Mouse (Mus musculus) neutrophil, adult 59 days (primary cell): ENCODE results near the gene Xrn1. TPM values are rescaled to one million over a fixed set of nuclear protein-coding genes. Genes with fewer than 3 reads are reported as not detected.

Experiments used
- total RNA-seq, 2 experiments: library from RNA; stranded (reverse); gene quantifications; 1 replicate in 1 of 2; 2 replicates in 1 of 2; pipeline ENCODE4 v1.2.4; 2023

Gene Xrn1
- 10 to 100 TPM; 23.8 to 25.8 TPM for total RNA-seq

DNA sequence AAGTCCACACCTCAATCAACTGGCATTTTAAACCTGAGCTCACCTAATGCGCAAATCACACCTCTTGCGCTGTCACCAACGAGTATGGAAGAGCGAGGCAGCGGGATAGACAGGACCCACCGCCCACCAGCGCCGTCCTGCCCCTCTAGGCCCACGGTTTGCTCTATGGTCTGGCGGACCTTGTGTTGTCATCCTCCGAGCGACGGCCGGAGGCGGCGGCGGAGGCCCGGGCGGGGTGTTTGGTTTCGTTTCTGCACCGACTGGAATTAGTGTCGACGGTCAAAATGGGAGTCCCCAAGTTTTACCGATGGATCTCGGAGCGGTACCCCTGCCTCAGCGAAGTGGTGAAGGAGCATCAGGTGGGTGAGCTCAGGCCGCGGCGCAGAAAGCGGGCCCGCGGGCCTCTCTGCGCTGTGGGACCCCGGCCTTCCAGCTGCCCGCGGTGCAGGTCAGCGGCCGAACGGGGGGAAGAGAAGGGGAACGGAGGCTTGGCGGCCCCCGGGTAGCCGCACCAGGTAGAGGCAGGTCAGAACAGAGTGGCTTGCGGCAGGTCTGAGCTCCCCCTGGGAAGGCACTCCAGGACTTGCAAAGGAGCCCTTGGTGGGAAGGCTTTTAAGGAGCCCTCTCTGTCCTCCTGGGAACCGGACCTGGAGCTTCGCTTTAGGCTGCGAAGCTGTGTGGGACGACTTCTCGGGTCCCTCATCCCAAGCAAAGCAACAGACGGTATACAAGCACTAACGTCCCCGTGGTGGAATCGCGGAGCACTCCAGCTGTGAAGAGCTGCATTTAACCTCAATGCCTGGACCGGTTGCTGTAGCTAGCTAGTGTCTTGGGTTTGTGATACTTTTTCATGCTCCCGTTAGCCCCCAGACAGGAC is at the start of gene Xrn1:
Gene Xrn1 (plus strand): TSS at position 176 of the 877 bp plus-strand sequence.

Other genes with a start within 250 kb of the Xrn1 start
- under 1 TPM in 1 of 2 experiments, not detected in 1; 0.40 TPM for gene Trpc1, start 204.4 kb upstream of the Xrn1 start, total RNA-seq
- 1 to 10 TPM in 1 of 2 experiments, under 1 TPM in 1; 0.33 to 1.2 TPM for gene Pls1, start 109.4 kb upstream of the Xrn1 start, total RNA-seq
- 10 to 100 TPM in 1 of 2 experiments, 1 to 10 TPM in 1; 8.7 to 10.2 TPM for gene Atr, start 97.2 kb upstream of the Xrn1 start, total RNA-seq
- 10 to 100 TPM; 12.5 to 15.2 TPM for gene Gk5, start 164.6 kb downstream of the Xrn1 start, total RNA-seq
- gene Tfdp2, start 241.5 kb downstream of the Xrn1 start, total RNA-seq, result 10 to 100 TPM; 13.3 to 15.7 TPM